Mouse (Mus musculus): ENCODE results near the gene Rassf3. TPM values are rescaled to one million over a fixed set of nuclear protein-coding genes. Genes with fewer than 3 reads are reported as not detected.

The Rassf3 gene
- total RNA-seq, 2 experiments from 2014 or later, result 82.2 to 85.0 TPM

- no peak for DNase-seq
Measured at GRCm38 (mm10) chr10:121364306-121364705, 111.8 kb downstream of the Rassf3 start.

- no peak for DNase-seq
Measured at GRCm38 (mm10) chr10:121363201-121363600, 112.9 kb downstream of the Rassf3 start.

- no peak for DNase-seq
Measured at GRCm38 (mm10) chr10:121360358-121360757, 115.8 kb downstream of the Rassf3 start.

Other genes with a start within 250 kb of the Rassf3 start
- 1 to 10 TPM; 3.7 to 4.9 TPM for gene Tbc1d30, start 125.1 kb downstream of the Rassf3 start, total RNA-seq (2021)
- gene Gns, start 111.3 kb downstream of the Rassf3 start, total RNA-seq (2021), result 10 to 100 TPM; 66.2 to 66.9 TPM
- 10 to 100 TPM; 18.7 to 26.8 TPM for gene Tbk1, start 110.4 kb upstream of the Rassf3 start, total RNA-seq (2021)
- gene Xpot, start 150.0 kb upstream of the Rassf3 start, total RNA-seq (2021), result 10 to 100 TPM; 32.3 to 38.0 TPM
- gene D930020B18Rik, start 165.2 kb upstream of the Rassf3 start, total RNA-seq (2021), result not detected